Mouse (Mus musculus) ovary, adult 18-20 months (tissue): ENCODE results near the gene Srd5a1.

Source experiments
- DNase-seq: peaks from one replicate; pipeline ENCODE4 v3.0.0; 2022; ENCODE audit warnings: low spot score, mixed read lengths

The Srd5a1 gene

GRCm38 (mm10) chr13:69541776-69542175 lies 69.5 kb downstream of the Srd5a1 start:
- DNase-seq: peak; percentile 48

- no peak for DNase-seq
Measured at GRCm38 (mm10) chr13:69541209-69541608, 70.0 kb downstream of the Srd5a1 start.

GRCm38 (mm10) chr13:69538327-69538726 lies 72.9 kb downstream of the Srd5a1 start:
- DNase-seq: no peak

DNA sequence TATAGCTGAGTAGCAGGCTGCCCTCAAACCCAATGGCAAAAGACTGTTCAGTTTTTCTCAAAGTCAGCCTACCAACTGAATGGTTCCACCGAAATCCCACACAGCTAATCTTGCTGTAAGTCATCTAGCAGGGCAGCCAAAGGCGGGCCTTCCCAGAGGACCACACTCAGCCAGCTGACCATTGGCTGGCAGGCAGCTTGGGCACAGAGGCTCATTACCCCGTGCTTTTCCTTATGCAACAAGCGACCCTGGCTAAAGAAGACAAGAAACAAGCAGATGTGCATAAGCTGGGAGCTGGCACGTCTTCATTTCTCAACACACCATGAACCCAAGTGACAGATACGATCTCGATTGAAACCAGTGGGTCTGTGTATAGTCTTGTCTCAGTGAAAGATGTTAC lies 73.9 kb downstream of the Srd5a1 start:
- DNase-seq: no peak

DNA sequence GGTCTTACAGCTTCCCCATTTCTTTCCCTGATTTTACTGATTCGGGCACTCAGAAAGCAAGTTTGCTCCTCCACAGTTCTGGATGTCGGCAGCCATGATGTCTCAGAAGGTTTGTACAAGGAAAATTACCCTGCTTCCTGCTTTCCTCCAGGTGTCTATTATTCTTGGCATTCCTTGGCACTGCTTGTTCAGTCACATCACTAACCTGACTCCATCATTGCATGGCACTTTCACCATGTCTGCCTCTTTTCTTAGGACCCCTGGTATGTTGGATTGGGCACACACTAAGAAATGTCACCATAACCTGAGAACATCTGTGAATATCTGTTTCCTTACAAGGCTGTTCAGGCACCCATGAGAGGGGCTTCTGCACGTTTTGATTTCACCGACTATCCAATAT lies 75.2 kb downstream of the Srd5a1 start:
- no peak for DNase-seq

DNA sequence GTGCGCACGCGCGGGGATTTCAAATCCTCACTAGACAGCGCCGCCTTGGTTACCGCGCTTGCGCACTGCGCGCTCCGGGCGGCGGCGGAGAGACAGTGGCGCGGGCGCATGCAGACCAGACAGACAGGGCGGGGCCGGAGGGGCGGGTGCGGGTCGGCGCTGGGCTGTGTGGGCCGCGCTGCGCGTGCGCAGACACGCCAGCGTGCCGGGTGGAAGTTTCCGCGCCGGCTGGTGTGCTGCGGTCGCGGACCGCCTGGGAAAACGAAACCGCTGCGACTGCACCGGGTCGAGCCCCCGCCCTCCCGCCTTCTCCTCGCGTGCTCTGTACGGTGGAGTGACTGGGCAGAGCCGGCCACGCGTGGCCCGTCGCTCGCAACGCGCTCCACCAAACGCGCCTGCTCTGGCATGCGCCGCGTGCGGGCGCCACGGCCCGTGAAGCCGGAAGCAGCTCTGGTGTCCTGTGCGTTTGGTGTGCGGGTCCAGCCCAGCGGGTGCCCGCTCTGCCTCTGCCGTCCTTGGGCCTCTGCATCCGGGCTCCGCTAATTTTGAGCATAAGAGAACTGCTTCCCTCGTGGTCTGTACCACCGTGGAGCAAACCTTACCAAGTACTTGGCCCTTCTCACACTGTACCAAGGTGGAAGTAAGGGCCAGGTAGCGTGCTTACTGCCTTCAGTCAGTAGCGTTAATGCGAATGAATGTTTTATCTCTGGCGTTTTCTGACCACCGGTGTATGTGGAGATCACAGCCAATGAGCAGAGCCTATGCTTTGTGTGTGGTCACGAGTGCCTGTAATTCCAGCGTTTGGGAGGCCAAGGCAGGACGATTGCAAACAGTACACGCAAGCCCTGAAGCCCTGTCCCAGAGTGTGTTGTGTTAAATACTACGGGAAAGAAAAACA lies 76.3 kb downstream of the Srd5a1 start:
- DNase-seq: peak; percentile 97

DNA sequence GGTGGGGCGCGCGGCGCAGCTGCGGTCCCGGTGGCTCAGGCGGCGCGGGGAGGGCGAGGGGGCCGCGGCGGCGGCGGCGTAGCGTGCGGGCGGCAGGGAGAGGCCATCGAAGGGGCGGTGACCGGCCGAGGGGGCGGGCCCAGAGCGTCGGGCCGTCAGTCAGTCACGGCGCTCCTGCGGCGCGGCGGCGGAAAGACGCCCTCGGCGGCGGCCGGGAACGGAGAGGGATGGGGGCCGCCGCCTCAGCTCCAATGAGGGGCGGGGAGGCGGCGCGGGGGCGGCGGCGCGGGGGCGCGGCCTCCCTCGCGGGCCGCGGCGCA lies 76.9 kb downstream of the Srd5a1 start, which contains the start of gene Tent4a:
Gene Tent4a (minus strand): TSS at position 284 of the 320 bp plus-strand sequence.
- DNase-seq: no peak

- no peak for DNase-seq
Measured at GRCm38 (mm10) chr13:69533405-69534333, 77.6 kb downstream of the Srd5a1 start, which contains the start of gene Nsun2. TSS of gene Nsun2 (plus strand) at chr13:69533746.

- no peak for DNase-seq
Measured at GRCm38 (mm10) chr13:69532893-69533404, 78.3 kb downstream of the Srd5a1 start.

- DNase-seq: no peak
Measured at GRCm38 (mm10) chr13:69532101-69532892, 78.9 kb downstream of the Srd5a1 start.

GRCm38 (mm10) chr13:69531431-69531830 lies 79.8 kb downstream of the Srd5a1 start:
- no peak for DNase-seq

DNA sequence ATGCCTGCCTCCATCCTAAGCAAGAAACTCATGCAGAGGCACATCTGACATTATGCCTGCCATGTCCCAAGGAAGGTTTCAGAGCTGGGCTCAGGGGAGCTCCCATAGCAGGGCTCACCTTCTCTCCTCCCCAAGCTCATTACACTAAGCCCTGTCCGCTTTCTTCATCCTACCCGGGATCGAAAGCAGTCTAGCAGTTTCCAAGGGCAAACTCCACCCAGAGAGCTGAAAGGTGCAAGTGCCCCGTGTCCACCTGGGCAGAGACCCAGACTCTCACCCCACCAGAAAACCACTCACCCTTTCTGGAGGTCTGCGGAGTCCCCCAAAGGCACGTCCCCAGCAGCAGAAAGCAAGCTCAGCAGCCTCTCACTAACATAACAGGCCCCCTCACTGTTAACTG lies 80.3 kb downstream of the Srd5a1 start:
- DNase-seq: no peak

GRCm38 (mm10) chr13:69530156-69530555 lies 81.1 kb downstream of the Srd5a1 start:
- DNase-seq: no peak

- DNase-seq: no peak
Measured at GRCm38 (mm10) chr13:69528531-69528930, 82.7 kb downstream of the Srd5a1 start.

DNA sequence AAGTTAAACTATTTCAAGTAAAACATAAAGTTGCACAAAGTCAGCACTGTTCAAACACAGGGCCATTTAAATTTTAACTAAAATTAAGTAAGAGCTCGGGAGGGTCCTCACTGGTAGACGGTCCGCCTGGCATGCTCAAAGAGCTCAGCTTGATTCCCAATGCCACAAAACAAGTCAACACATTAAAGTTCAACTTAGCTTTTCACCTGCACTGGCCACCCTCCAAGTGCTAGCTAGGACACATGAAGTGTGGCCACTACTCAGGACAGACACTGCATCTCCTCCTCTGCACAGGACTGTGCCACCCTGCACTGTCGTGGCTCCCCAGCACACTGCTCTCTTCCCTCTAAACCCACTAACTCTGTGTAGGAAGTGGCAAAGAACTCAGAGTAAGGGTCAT lies 85.4 kb downstream of the Srd5a1 start:
- DNase-seq: no peak

DNA sequence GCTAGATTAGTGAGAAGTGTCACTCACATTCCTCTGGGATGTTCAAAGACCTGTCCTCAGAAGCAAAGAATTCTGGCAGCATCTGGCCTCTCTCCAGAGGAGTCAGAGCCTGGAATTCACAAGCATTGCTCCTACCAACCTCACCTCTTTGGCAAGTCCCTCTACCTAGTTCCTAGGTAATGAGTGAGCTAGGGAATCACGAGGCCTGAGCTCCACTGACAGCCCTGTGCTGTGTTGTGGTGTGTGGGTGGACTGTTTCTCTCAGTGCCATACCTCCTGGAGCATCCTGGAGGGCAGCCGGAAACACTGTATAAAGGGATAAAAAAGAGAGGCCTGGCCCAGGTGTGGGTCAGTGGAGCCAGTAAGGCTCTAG lies 87.1 kb downstream of the Srd5a1 start:
- no peak for DNase-seq
